Mouse (Mus musculus) hematopoietic stem cell, adult 5-6 weeks (primary cell): ENCODE data around the gene Slc4a4. TPM values are rescaled to one million over a fixed set of nuclear protein-coding genes. Genes with fewer than 3 reads are reported as not detected.
A peak's percentile ranks its signal among the peaks of the same experiment; 100 is the strongest.
"Not testable (repeated sequence)": the region's sequence is repeated elsewhere in the genome, so short reads cannot be mapped to it uniquely, and the experiment has no call there.

Experiments
- ATAC-seq, 2 experiments: fragments of 125-278 bp in 1 of 2; replicated peaks in 1 of 2; 2 replicates each; pipeline ENCODE4 v1.8.0; 2016 to 2017; ENCODE audit warnings: inconsistent platforms in 2 of 2, mild to moderate bottlenecking in 2 of 2, moderate number of reproducible peaks in 2 of 2, low read depth in 1 of 2, moderate TSS enrichment in 1 of 2; ENCODE audit not compliant: low FRiP score in 2 of 2, poor library complexity in 2 of 2, severe bottlenecking in 2 of 2, insufficient read depth in 1 of 2, low TSS enrichment in 1 of 2
- total RNA-seq: library from RNA; stranded (forward); fragments of 172-1452, 232-1000 nt; gene quantifications from 2 replicates; pipeline ENCODE4 v1.2.3, GENCODE M21; 2017

The Slc4a4 gene
- total RNA-seq, 1 experiment from 2014 or later = 0.05 TPM

DNA sequence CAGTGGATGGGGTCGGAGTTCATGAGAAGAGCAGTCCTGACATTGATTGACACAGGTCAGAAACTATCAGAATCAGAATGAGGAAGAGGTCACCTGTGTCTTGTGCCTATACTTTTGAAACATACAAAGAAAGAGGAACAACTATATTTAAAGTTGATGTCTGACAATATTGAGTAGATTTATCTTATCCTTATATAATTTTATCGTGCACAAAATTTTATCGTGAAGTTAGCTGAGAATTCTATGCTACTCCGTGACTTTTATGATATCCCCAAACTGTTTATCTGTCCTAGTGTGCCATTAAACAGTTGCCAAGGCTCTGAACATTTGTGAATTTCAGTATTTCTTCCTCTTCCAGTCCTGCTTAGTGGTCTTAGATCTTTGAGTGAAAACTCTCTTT, 94.1 kb downstream of the Slc4a4 start:
- no peak for ATAC-seq

DNA sequence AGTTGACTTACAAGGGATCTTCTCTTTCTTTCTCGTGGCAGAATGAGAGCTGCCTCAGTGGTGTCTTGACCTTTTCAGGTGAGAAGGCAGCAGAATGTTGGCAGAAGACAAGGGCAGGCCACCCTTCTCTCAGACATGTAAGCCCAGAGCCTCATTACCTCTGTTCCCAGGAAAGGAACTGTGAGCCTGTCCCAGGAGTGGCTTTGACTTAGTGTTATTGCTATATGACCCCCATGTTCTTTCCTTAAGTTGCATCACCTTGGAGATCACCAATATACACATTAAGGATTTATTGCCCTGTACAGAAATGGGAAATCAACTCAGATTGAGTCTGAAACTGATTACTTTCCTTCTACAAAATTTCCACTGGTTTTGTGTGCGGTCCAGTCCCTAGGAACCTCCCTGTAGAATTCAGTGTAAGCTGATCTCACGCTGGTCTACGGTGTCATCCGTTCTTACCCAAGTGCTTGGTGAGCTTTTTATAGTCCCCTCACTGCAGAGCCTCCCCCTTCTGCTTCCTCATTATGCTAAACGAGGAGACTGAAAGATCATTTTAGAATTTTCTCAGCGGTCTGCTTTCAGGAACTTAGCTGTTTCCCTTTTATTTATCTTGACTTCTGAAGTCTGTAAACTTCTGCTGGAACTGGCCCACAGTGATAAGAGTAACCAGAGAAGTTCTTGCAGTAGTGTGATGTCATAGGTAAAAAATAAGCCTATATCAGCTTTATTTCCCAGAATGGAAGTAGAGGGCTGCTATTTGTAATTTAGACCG, 94.8 kb downstream of the Slc4a4 start:
- peak; percentile 97 for ATAC-seq

GRCm38 (mm10) chr5:88982040-88982736, 95.6 kb downstream of the Slc4a4 start:
- no peak for ATAC-seq

- no peak for ATAC-seq
Measured at GRCm38 (mm10) chr5:88983170-88983569, 96.6 kb downstream of the Slc4a4 start.

DNA sequence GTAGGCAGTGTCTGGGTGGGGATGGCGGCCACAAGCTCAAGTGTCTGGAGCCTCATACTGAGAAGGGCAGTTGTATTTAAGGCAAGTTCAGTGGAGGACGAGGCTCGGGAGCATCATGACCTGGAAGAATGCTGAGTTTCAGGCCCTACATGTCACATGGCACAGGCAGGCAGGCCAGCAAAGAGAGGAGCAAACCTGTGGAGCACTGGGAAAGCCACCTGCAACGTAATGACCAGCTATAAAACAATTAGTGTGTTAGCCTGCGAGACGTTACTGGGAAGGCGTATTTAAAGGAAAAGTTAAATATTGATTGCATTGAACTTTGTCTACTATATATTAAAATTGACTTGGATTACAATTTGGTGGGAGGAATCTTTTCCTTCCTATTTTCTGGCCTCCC, 97.0 kb downstream of the Slc4a4 start:
- no peak for ATAC-seq

- ATAC-seq = no peak
Measured at GRCm38 (mm10) chr5:88989018-88989417, 102.4 kb downstream of the Slc4a4 start.

DNA sequence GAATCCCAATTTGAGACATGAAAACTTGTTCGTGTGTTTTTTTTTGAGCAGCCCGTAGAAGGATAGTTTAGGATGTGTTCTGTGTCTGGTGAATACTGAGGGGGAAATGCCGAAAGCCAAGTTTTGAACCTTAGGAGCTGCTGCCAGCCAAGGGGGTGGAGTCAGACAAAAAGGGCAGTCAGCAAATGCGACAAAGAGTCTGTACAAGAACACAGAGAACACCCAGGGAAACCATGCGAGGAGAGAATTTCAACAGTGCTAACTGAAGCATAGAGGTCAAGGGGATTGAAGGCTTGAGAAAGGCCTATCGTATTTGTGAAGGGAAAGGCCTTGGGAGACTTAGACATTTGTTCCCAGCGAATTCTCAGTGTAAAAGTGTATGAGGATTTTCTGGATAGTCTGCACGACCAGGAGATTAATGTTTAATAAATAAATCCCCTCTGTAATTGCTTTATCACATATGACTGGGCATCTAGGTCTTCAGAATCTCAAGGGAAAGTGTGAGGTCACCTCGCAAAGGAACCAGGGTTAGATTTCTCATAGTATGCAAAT, 103.7 kb downstream of the Slc4a4 start:
- ATAC-seq = no peak

GRCm38 (mm10) chr5:88991309-88991708, 104.7 kb downstream of the Slc4a4 start:
- ATAC-seq = not testable (repeated sequence)

DNA sequence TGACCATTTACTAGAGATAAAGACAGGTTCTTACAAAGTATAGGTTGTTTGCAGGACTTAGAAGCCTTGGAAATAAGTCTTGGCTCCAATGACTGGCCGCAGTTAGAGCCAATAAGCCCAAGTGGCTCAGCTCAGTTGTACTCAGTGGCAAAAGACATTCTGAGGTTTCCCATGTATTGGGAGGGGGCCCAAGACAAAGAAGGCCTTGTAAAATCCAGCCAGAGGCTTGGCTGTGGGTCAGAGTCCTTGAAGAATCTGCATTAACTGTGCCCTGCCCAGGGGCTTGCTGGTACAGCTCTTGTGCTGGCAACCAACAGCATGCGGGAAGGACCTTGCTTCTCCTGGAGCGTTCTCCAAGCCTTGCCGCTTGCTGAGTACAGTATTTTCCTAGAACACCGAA, 107.9 kb downstream of the Slc4a4 start:
- ATAC-seq = no peak

- ATAC-seq = no peak
Measured at GRCm38 (mm10) chr5:88996246-88996645, 109.6 kb downstream of the Slc4a4 start.

DNA sequence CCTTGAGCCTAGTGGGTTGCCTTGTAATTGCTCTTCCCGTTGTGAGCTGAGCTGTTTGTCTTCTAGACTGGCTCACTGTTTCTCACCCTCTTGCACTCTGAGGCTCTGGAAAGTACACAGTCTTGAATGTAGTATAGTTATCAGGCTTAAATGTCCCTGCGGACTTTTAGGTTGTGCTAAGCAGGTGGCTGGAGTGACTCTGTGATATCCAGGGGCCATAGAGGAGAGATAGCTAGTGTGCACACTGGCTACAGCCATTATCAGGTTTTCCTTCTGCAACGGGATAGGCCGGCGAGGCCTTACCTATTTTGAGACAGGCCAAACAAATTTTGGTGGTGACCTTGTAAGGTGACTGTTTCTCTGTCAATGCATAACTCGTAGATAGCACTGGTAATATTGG, 110.7 kb downstream of the Slc4a4 start:
- ATAC-seq = no peak

DNA sequence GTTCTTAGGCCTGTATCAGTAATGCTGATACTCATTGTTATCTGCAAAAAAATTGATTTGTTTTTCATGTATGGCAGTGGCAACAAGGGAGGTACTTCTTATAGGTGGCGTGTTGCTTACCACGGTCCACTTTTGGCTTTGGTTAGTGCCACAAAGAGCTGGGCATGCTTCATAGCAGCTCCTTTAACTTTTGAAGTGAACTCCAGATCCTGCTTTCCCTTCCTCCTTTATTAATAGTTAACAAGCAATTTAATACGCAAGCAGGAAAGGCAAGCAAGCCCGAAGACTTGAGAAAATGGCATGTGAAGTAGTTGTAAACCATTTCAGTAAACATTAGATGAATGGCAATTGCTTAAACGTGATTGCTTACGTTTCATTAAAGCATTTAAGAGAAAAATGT, 113.2 kb downstream of the Slc4a4 start:
- ATAC-seq = no peak

DNA sequence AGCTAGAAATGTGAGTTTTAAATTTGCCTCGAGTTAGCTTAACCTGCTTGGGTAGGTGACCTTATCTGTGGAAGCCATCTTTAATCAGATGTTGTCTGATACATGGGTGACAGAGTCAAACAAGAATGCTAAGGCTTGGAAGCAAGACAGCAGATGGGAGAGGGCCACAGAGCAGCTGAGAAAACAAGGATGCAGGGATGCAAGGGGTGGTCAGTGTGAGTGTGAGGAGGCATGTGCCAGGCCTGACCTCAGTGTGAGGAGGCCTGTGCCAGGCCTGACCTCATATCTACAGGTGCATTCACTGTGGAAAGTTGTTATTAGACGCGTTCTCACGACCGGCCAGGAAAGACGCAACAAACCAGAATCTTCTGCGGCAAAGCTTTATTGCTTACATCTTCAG, 114.0 kb downstream of the Slc4a4 start:
- no peak for ATAC-seq

DNA sequence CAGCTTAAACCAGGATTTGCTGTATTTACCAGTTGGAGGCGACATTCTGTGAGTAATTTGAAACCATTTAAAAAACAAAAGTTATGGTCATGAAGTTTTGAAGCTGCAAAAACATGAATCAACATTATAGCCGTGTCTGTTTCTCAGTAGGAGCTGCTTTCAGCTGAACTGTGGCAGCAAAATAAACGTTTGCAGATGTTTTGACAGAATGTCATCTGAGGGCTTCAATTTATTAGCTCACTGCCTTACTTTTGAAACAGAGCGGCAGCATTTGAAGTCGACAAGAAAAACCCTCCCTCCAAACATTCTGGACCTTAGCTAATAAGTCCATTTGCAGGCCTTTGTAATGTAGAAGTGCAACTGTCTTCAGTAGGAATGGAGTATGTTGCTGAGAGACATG, 123.5 kb downstream of the Slc4a4 start:
- ATAC-seq = no peak

- ATAC-seq = no peak
Measured at GRCm38 (mm10) chr5:89012456-89012855, 125.8 kb downstream of the Slc4a4 start.

DNA sequence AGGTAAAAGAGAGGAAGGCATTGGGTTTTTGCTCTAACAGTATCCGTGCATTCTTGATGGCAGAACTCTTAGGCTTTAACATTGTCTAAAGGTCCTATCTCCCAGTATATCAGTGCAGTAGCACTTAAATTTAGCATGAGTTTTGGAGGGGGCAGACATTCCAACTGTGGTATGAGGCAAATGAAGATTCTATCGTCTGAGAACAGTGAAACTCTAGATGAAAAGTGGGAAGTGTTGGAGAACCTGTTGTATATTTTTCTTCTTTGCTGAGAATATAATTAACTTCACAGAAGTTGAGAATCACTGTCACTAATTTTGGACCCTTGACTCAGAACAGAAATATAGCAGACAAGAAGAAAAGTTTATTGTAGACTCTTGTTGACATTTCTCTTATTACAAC, 128.2 kb downstream of the Slc4a4 start:
- ATAC-seq = no peak

- no peak for ATAC-seq
Measured at GRCm38 (mm10) chr5:89015878-89016277, 129.3 kb downstream of the Slc4a4 start.

DNA sequence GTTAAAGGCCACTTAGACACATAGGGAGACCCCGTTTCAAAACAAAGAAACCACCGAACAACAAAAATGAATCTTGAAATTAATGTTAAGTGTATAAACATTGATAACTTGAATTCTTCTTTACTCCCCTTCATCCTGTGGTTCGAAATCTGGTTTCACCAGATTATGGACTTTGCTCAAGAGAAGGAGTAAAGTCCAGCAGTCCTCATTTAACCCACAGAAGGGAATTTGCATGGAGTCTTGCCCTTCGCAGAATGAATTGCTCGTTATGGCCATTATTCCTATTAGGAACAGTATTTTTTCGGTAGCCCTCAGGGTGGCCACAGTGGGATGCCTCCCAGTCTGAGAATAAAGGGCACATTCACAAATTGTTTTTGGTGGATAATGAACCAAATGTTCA, 131.9 kb downstream of the Slc4a4 start:
- no peak for ATAC-seq

GRCm38 (mm10) chr5:89024413-89024812, 137.8 kb downstream of the Slc4a4 start:
- no peak for ATAC-seq
